Mouse (Mus musculus): ENCODE data around the gene 4930523C07Rik. TPM values are rescaled to one million over a fixed set of nuclear protein-coding genes. Genes with fewer than 3 reads are reported as not detected.

Gene 4930523C07Rik
- polyA plus RNA-seq, 1 experiment from 2014 or later = 2.7 TPM

DNA sequence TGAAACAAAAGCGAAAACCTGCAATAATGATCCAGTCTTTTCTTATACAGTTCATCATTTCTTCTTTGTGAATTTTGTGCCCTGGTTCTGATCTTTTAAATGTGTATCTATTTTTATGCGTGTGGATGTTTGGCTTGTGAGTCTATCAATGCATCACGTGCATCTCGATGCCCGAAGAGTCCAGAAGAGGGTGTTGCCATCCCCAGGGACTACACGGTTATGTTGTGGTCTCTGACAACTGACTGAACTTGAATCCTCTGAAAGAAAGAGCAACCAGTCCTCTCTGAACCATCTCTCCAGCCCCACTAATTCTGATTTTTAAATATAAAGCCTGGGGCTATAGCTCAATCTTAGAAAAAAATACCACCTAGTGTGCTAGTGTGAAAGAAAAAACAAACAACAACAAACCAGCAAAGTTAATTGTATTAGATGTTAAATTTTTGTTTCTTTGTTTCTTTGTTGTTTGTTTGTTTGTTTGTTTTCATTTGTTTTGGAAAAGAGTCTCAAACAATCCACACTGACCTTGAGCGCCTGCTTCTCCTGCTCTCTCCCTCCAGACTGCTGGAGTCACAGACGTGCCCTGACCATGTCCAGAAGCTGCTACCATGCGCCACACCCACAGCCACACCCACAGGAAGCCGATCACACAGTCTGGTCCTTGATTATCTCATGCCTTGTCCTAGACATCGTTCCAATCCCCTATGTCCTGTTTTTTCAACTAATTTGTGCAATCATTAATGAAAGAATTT lies 18.9 kb upstream of the 4930523C07Rik start:
- WGBS = 85% methylated on average over 11 of the region's 11 CpGs

DNA sequence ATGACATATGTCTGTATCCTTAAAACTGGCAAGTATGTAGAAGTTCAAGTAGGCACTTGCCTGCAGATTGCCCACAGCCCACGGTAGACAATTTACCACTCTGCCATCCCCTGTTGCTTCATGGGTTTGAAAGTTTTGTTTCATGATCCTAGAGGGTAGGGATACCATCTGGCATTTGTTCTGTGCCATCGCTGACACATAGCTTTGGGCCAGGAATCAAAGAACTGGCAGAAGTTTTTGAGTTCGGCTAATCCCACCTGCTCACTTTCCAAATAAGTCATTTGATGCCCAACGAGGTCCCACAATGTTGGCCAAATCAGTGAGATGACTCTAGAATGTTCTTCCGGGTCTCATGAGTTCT lies 18.3 kb upstream of the 4930523C07Rik start:
- Histone ChIP-seq H3K9me3 (replicated peaks; ENCODE audit: control insufficient read depth, low read length, poor library complexity, severe bottlenecking) (no peaks in the 10 kb centered on the region), H3K4me2 (ENCODE audit: low read length) (no peak overlapping the region), H3K27ac (ENCODE audit: low read length) (no peak overlapping the region), H3K36me3 (ENCODE audit: control insufficient read depth, insufficient read depth, low read length) (no peaks in the 10 kb centered on the region), H3K4me3 (ENCODE audit: low read depth, low read length) (no peak overlapping the region), H3K9ac (ENCODE audit: low read depth, low read length) (no peak overlapping the region), H3K4me1 (ENCODE audit: control insufficient read depth, insufficient read depth, low read length) (no peaks in the 10 kb centered on the region), H3K27me3 (ENCODE audit: control insufficient read depth, insufficient read depth, low read depth, low read length) (no peaks in the 10 kb centered on the region)
- 87% methylated on average over 5 of the region's 5 CpGs for WGBS
- ATAC-seq = no peak

More for the DNA sequence above, 18.9 kb upstream of the 4930523C07Rik start:
- H3K36me3 ChIP-seq (ENCODE audit: control insufficient read depth, insufficient read depth, low read length) = no peaks in the 10 kb centered on the region
- no peak overlapping the region for H3K9ac ChIP-seq (ENCODE audit: low read depth, low read length)
- H3K4me2 ChIP-seq (ENCODE audit: low read length) = no peak overlapping the region
- H3K4me3 ChIP-seq (ENCODE audit: low read depth, low read length) = no peak overlapping the region
- no peak overlapping the region for H3K27ac ChIP-seq (ENCODE audit: low read length)
- no peaks in the 10 kb centered on the region for H3K27me3 ChIP-seq (ENCODE audit: control insufficient read depth, insufficient read depth, low read depth, low read length)
- H3K4me1 ChIP-seq (ENCODE audit: control insufficient read depth, insufficient read depth, low read length) = no peaks in the 10 kb centered on the region
- no peak for ATAC-seq
- no peaks in the 10 kb centered on the region for H3K9me3 ChIP-seq (replicated peaks; ENCODE audit: control insufficient read depth, low read length, poor library complexity, severe bottlenecking)

DNA sequence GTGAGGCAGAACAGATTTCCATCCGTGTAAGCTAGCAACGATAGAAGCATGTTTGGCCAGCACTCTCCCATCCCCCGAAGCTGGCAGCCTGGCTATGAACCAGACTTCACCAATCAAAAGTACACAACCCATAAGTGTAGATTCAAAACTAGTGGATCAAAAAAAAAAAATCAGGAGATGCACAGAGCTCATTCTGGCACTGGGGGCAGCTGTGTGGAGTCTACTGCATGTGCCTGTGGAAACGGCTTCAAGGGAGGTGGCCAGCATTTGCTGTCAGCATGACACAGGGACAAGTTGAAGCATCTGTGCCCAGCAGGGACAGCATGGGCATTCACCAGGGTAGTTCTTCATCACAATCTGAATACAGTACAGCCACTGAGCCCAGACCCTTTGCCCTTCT lies 16.2 kb upstream of the 4930523C07Rik start:
- Histone ChIP-seq H3K27ac (ENCODE audit: low read length) (no peak overlapping the region), H3K4me3 (ENCODE audit: low read depth, low read length) (no peak overlapping the region), H3K4me2 (ENCODE audit: low read length) (no peak overlapping the region), H3K9ac (ENCODE audit: low read depth, low read length) (no peak overlapping the region), H3K9me3 (replicated peaks; ENCODE audit: control insufficient read depth, low read length, poor library complexity, severe bottlenecking) (no peaks in the 10 kb centered on the region), H3K27me3 (ENCODE audit: control insufficient read depth, insufficient read depth, low read depth, low read length) (no peaks in the 10 kb centered on the region), H3K4me1 (ENCODE audit: control insufficient read depth, insufficient read depth, low read length) (no peaks in the 10 kb centered on the region), H3K36me3 (ENCODE audit: control insufficient read depth, insufficient read depth, low read length) (no peaks in the 10 kb centered on the region)
- no peak for ATAC-seq
- WGBS = 66% methylated on average over 4 of the region's 4 CpGs

DNA sequence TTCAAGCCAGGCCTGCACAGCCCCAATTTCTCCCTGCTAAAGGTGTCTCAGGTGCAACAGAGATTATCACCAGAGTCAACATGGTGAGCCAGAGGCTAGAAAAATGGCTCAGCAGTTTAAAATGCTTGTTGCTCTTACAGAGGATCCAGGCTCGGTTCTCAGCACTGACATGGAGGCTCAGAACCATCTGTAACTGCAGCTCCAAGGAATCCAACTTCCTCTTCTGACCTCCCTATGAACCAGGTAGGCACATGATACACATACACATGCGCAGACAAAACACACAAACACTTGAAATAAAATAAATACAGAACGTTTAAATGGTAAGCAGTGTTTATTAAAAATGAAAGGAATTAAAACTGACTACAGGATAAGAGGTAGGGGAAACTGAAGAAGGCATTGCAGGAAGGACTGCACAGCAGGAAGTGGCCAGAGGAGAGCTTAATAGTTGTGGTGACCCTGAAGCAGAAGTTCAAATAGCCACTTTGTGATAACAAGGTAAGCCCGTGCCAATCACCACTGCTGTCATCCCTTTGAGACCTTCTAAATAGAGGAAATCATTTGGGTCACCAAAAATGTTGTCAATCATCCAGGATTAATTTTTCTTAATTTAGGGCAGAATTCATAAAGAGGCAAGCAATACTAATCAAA lies 10.1 kb upstream of the 4930523C07Rik start:
- no peak overlapping the region for H3K9ac ChIP-seq (ENCODE audit: low read depth, low read length)
- no peak overlapping the region for H3K27ac ChIP-seq (ENCODE audit: low read length)
- H3K4me3 ChIP-seq (ENCODE audit: low read depth, low read length) = no peak overlapping the region
- H3K4me2 ChIP-seq (ENCODE audit: low read length) = no peak overlapping the region
- H3K4me1 ChIP-seq (ENCODE audit: control insufficient read depth, insufficient read depth, low read length) = no peaks in the 10 kb centered on the region
- no peaks in the 10 kb centered on the region for H3K9me3 ChIP-seq (replicated peaks; ENCODE audit: control insufficient read depth, low read length, poor library complexity, severe bottlenecking)
- no peak for ATAC-seq
- H3K36me3 ChIP-seq (ENCODE audit: control insufficient read depth, insufficient read depth, low read length) = no peaks in the 10 kb centered on the region
- 78% methylated on average over 4 of the region's 4 CpGs for WGBS
- H3K27me3 ChIP-seq (ENCODE audit: control insufficient read depth, insufficient read depth, low read depth, low read length) = no peaks in the 10 kb centered on the region

DNA sequence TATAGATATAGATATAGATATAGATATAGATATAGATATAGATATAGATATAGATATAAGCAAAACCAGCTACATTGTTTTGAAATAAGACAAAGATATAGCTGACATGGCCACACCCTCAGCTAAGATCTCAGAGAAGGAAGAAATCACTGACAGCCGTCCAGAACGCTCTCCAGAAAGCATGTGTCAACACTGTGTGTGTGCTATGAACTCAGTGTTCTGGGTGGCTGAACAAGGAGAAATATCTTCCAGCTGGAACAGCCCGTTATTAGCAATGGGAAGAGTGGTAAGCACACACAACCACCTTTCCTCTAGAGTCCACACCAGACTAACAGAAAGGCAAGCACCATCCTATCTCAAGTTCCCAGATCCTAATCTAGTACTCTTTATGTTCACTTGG lies 8.6 kb upstream of the 4930523C07Rik start:
- no peak overlapping the region for H3K4me2 ChIP-seq (ENCODE audit: low read length)
- no peak for ATAC-seq
- WGBS = 86% methylated on average over 3 of the region's 3 CpGs
- no peaks in the 10 kb centered on the region for H3K36me3 ChIP-seq (ENCODE audit: control insufficient read depth, insufficient read depth, low read length)
- H3K4me1 ChIP-seq (ENCODE audit: control insufficient read depth, insufficient read depth, low read length) = no peaks in the 10 kb centered on the region
- no peak overlapping the region for H3K4me3 ChIP-seq (ENCODE audit: low read depth, low read length)
- no peak overlapping the region for H3K9ac ChIP-seq (ENCODE audit: low read depth, low read length)
- H3K9me3 ChIP-seq (replicated peaks; ENCODE audit: control insufficient read depth, low read length, poor library complexity, severe bottlenecking) = no peaks in the 10 kb centered on the region
- H3K27me3 ChIP-seq (ENCODE audit: control insufficient read depth, insufficient read depth, low read depth, low read length) = no peaks in the 10 kb centered on the region
- no peak overlapping the region for H3K27ac ChIP-seq (ENCODE audit: low read length)

DNA sequence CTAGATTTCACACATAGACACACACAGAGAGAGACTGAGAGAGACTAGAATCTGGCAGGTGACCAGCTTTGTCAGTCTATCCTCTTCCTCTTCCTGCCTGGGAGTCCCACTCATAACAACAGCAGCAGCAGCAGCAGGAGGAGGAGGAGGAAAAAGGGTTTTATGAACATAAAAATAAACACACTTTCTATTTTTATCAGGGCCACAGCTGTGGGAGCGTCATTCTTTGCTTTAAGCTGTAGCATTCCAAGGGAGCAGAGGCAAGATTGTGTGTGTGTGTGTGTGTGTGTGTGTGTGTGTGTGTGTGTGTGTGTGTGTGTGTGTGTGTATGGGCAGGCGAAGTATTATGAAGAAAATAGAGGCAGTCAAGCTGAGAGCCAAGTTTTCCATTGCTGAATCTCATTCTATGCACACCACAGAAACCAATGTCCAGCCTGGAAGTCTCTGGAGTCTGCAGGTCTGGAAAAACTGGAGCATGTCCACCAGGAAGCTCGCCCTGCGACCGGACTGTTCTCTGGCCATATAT lies 7.1 kb upstream of the 4930523C07Rik start:
- 91% methylated on average over 5 of the region's 5 CpGs for WGBS
- Histone ChIP-seq H3K27ac (ENCODE audit: low read length) (no peak overlapping the region), H3K27me3 (ENCODE audit: control insufficient read depth, insufficient read depth, low read depth, low read length) (no peaks in the 10 kb centered on the region), H3K4me2 (ENCODE audit: low read length) (no peak overlapping the region), H3K36me3 (ENCODE audit: control insufficient read depth, insufficient read depth, low read length) (no peaks in the 10 kb centered on the region), H3K4me3 (ENCODE audit: low read depth, low read length) (no peak overlapping the region), H3K9me3 (replicated peaks; ENCODE audit: control insufficient read depth, low read length, poor library complexity, severe bottlenecking) (no peaks in the 10 kb centered on the region), H3K4me1 (ENCODE audit: control insufficient read depth, insufficient read depth, low read length) (no peaks in the 10 kb centered on the region), H3K9ac (ENCODE audit: low read depth, low read length) (no peak overlapping the region)
- ATAC-seq = no peak; the same call in 1 of the 2 replicates

DNA sequence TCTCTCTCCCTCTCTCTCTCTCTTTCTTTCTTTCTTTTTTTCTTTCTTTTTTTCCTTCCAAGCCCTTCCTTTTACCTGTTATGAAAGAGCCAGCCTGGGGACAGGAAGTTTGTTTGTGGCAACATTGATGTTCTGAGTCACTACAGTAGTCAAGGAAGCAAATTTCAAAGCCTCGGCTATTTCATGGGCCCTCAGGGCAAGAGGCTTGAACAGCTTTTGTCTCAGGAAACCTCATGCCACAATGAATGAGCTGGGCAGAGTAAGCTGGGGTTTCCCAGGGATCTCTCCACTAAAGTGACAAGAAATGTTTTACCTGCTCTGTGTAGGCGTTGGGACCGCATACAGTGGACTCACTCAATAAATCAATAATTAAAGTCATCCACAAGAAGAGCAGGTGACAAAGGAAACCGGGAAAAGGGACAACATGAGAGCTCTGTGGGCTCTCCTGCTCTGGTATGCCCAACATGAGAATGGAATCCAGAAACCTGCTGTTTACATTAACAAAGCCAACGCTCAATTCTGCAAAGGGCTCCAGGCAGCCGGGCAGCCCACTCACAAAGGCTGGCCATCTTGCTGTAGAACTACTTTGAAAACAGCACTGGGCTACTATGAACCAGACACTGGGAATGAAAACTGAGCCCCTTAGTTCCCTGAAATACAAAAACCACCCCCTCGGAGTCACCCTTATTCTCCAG lies 4.1 kb upstream of the 4930523C07Rik start:
- no peak overlapping the region for H3K4me2 ChIP-seq (ENCODE audit: low read length)
- peaks cover 6% of the 10 kb centered on the region; the same call in 1 of the 2 replicates for H3K4me1 ChIP-seq (ENCODE audit: control insufficient read depth, insufficient read depth, low read length)
- peaks cover 4% of the 10 kb centered on the region; the same call in 1 of the 2 replicates for H3K27me3 ChIP-seq (ENCODE audit: control insufficient read depth, insufficient read depth, low read depth, low read length)
- H3K9ac ChIP-seq (ENCODE audit: low read depth, low read length) = no peak overlapping the region
- no peaks in the 10 kb centered on the region for H3K36me3 ChIP-seq (ENCODE audit: control insufficient read depth, insufficient read depth, low read length)
- 70% methylated on average over 7 of the region's 7 CpGs for WGBS
- H3K4me3 ChIP-seq (ENCODE audit: low read depth, low read length) = no peak overlapping the region
- ATAC-seq = no peak
- no peaks in the 10 kb centered on the region for H3K9me3 ChIP-seq (replicated peaks; ENCODE audit: control insufficient read depth, low read length, poor library complexity, severe bottlenecking)
- H3K27ac ChIP-seq (ENCODE audit: low read length) = no peak overlapping the region

DNA sequence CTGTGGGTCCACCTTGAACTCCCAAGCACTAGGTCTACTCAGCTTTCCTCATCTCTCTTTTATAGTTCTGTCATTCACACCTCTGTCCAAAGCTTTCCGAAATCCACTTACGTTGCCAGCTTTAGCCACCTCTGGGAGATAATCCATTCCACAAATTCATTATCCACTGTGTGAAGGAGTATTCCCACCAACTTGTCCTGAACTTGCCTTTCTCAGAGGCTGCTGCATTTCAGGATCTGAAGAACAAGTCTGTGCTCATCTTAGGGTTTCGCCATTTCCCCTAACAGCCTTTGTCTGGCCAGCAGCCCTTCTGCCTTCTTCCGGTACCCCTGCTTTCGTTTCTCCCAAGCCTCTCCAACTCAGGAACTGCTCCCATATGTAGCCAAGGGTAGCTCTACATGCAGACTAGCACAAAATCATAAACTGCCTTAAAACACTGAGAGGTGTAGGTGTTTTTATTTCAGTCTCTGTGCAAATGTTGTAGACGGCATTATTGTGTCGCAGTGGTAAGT lies 2.9 kb upstream of the 4930523C07Rik start:
- Histone ChIP-seq H3K9me3 (replicated peaks; ENCODE audit: control insufficient read depth, low read length, poor library complexity, severe bottlenecking) (no peaks in the 10 kb centered on the region), H3K9ac (ENCODE audit: low read depth, low read length) (no peak overlapping the region), H3K4me1 (ENCODE audit: control insufficient read depth, insufficient read depth, low read length) (peaks cover 6% of the 10 kb centered on the region; the same call in 1 of the 2 replicates), H3K36me3 (ENCODE audit: control insufficient read depth, insufficient read depth, low read length) (no peaks in the 10 kb centered on the region), H3K4me2 (ENCODE audit: low read length) (no peak overlapping the region), H3K4me3 (ENCODE audit: low read depth, low read length) (no peak overlapping the region), H3K27ac (ENCODE audit: low read length) (no peak overlapping the region), H3K27me3 (ENCODE audit: control insufficient read depth, insufficient read depth, low read depth, low read length) (peaks cover 4% of the 10 kb centered on the region; the same call in 1 of the 2 replicates)
- 94% methylated on average over 7 of the region's 7 CpGs for WGBS
- ATAC-seq = no peak
